Mouse (Mus musculus): ENCODE measurements around the gene Dapk1. TPM values are rescaled to one million over a fixed set of nuclear protein-coding genes. Genes with fewer than 3 reads are reported as not detected.
A peak's percentile ranks its signal among the peaks of the same experiment; 100 is the strongest.

Gene Dapk1
- polyA plus RNA-seq, 1 experiment, result 7.4 TPM

- Histone ChIP-seq H3K27me3 (replicated peaks) (no peaks in the 10 kb centered on the region), H3K36me3 (replicated peaks; ENCODE audit: low read length) (no peaks in the 10 kb centered on the region), H3K4me1 (peaks cover 41% of the 10 kb centered on the region), H3K9me3 (no peaks in the 10 kb centered on the region), H3K4me3 (replicated peaks) (no peak overlapping the region)
- TF ChIP-seq FLI1 (IDR thresholded peaks at IDR 0.05; ENCODE audit: low read length) (no peak), GATA1 (IDR thresholded peaks at IDR 0.05; ENCODE audit: borderline replicate concordance, low read length) (no peak)
Measured at GRCm38 (mm10) chr13:60633945-60634344, 32.2 kb downstream of the Dapk1 start.

GRCm38 (mm10) chr13:60635636-60636035 lies 33.9 kb downstream of the Dapk1 start:
- H3K36me3 ChIP-seq (replicated peaks; ENCODE audit: low read length), result no peaks in the 10 kb centered on the region
- TF ChIP-seq GATA1 (IDR thresholded peaks at IDR 0.05; ENCODE audit: borderline replicate concordance, low read length) (no peak), FLI1 (IDR thresholded peaks at IDR 0.05; ENCODE audit: low read length) (no peak)
- no peaks in the 10 kb centered on the region for H3K27me3 ChIP-seq (replicated peaks)
- no peak overlapping the region for H3K4me3 ChIP-seq (replicated peaks)
- peaks cover 53% of the 10 kb centered on the region for H3K4me1 ChIP-seq
- H3K9me3 ChIP-seq, result no peaks in the 10 kb centered on the region

DNA sequence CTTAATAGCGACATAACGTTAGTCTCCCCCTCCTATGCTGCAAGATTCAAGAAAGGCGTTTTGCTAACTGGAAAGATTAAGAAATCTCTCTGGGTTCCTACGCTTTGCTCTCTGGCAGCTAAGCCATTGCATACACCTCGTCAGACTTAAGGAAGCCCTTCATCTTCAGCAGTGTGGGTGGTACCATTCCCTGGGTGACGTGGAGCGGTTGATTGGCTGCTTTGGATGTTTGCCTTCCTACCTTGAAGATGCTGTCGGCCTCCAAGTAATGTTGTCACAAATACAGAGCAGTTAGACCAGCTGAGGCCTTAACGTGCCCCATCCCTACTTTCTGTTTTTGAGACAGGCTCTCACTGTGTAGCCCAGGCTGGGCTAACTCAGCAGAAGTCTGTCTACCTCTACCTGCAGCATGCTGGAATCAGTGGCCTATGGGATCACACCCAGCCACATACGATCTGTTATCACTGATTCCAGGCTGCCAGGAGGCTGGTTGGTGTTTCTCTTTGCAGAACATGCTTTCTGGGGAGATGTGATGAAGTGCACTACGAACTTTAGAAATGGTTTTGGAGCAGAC lies 37.8 kb downstream of the Dapk1 start:
- no peak for TF ChIP-seq GATA1 (IDR thresholded peaks at IDR 0.05; ENCODE audit: borderline replicate concordance, low read length)
- TF ChIP-seq FLI1 (IDR thresholded peaks at IDR 0.05; ENCODE audit: low read length), result no peak
- Histone ChIP-seq H3K9me3 (no peaks in the 10 kb centered on the region), H3K4me1 (peaks cover 60% of the 10 kb centered on the region), H3K36me3 (replicated peaks; ENCODE audit: low read length) (peaks cover 12% of the 10 kb centered on the region), H3K4me3 (replicated peaks) (no peak overlapping the region), H3K27me3 (replicated peaks) (no peaks in the 10 kb centered on the region)

- Histone ChIP-seq H3K9me3 (no peaks in the 10 kb centered on the region), H3K36me3 (replicated peaks; ENCODE audit: low read length) (peaks cover 20% of the 10 kb centered on the region)
Measured at GRCm38 (mm10) chr13:60640420-60640819, 38.7 kb downstream of the Dapk1 start.

DNA sequence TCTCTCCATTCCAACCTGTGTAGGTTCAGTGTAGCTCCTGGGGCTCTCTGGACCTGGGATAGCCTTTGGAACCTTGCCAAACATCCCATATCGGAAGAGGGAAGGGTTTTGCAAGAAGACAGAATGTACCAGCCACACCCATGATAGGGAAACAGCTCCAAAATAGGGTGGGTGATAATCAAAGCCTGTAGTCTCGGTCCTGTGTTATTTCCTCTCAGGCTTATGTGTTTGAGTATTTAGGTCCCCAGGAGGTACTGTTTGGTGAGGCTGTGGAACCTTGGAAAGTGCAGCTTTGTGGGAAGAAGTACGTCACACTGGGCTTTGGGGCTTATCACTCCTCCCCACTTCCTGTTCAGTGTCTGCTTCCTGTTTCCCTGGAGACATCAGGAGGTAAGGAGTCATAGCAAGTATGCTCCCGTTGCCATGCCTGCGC lies 42.7 kb downstream of the Dapk1 start:
- H3K9me3 ChIP-seq, result peaks cover 9% of the 10 kb centered on the region
- H3K4me3 ChIP-seq (replicated peaks), result peak overlapping the region; percentile 66
- H3K27me3 ChIP-seq (replicated peaks), result peaks cover 1% of the 10 kb centered on the region
- TF ChIP-seq GATA1 (IDR thresholded peaks at IDR 0.05; ENCODE audit: borderline replicate concordance, low read length) (peak; percentile 70; the same call in 2 of the 3 replicates), FLI1 (IDR thresholded peaks at IDR 0.05; ENCODE audit: low read length) (0 out of 2 replicates have a peak, but pooled peaks have one; percentile 33)
- H3K36me3 ChIP-seq (replicated peaks; ENCODE audit: low read length), result peaks cover 44% of the 10 kb centered on the region
- peaks cover 49% of the 10 kb centered on the region for H3K4me1 ChIP-seq

More at GRCm38 (mm10) chr13:60640420-60640819, 38.7 kb downstream of the Dapk1 start:
- Histone ChIP-seq H3K4me3 (replicated peaks) (no peak overlapping the region), H3K27me3 (replicated peaks) (no peaks in the 10 kb centered on the region), H3K4me1 (peaks cover 62% of the 10 kb centered on the region)
- TF ChIP-seq FLI1 (IDR thresholded peaks at IDR 0.05; ENCODE audit: low read length) (no peak), GATA1 (IDR thresholded peaks at IDR 0.05; ENCODE audit: borderline replicate concordance, low read length) (no peak)

- H3K9me3 ChIP-seq, result peaks cover 11% of the 10 kb centered on the region
- H3K4me1 ChIP-seq, result peaks cover 45% of the 10 kb centered on the region
- peaks cover 48% of the 10 kb centered on the region for H3K36me3 ChIP-seq (replicated peaks; ENCODE audit: low read length)
- H3K27me3 ChIP-seq (replicated peaks), result peaks cover 1% of the 10 kb centered on the region
- TF ChIP-seq FLI1 (IDR thresholded peaks at IDR 0.05; ENCODE audit: low read length) (no peak), GATA1 (IDR thresholded peaks at IDR 0.05; ENCODE audit: borderline replicate concordance, low read length) (no peak)
- H3K4me3 ChIP-seq (replicated peaks), result no peak overlapping the region
Measured at GRCm38 (mm10) chr13:60646791-60647190, 45.0 kb downstream of the Dapk1 start.

DNA sequence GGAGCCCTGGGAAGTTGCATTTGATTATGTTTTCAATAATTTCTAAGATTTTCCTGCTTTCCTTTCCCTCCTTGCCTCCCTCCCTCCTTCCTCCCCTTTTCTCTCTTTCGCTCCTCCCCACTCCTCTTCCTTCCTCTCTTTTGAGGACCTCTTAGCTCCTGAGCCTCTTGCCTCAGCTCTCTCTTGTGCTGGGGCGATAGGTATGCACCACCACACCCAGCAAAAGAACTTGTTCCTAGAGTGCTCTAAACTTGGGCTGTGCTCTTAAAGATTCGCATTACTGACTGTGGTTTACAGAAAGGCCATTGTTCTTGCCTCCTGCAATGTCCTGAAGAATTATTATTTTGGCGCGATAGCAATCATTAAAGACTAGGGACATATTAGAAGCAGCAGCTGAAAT lies 46.6 kb downstream of the Dapk1 start:
- peaks cover 26% of the 10 kb centered on the region for H3K9me3 ChIP-seq
- no peak for TF ChIP-seq FLI1 (IDR thresholded peaks at IDR 0.05; ENCODE audit: low read length)
- no peak for TF ChIP-seq GATA1 (IDR thresholded peaks at IDR 0.05; ENCODE audit: borderline replicate concordance, low read length)
- H3K4me3 ChIP-seq (replicated peaks), result no peak overlapping the region

DNA sequence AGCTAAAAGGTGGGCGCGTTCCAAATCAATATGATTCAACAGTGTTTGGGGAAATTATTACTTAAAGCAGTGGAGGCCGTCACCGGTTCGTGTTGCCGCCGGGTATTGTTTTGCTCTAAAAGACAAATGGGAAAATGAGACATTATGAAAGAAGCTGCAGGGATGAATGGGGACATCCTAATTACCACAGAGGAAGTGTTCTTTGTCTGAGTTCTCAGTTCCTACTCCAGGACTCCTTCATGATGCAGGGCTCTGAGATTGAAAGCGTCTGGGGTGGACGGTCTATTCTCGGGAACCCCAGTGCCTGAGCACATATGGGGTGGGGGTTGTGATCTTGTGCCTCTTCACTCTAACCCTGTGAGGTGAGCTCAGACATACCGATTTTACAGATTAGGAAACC lies 48.3 kb downstream of the Dapk1 start:
- TF ChIP-seq GATA1 (IDR thresholded peaks at IDR 0.05; ENCODE audit: borderline replicate concordance, low read length) (no peak), FLI1 (IDR thresholded peaks at IDR 0.05; ENCODE audit: low read length) (no peak)
- Histone ChIP-seq H3K27me3 (replicated peaks) (peaks cover 1% of the 10 kb centered on the region), H3K4me3 (replicated peaks) (no peak overlapping the region), H3K4me1 (peaks cover 40% of the 10 kb centered on the region), H3K9me3 (peaks cover 28% of the 10 kb centered on the region), H3K36me3 (replicated peaks; ENCODE audit: low read length) (peaks cover 51% of the 10 kb centered on the region)

More for the DNA sequence above, 46.6 kb downstream of the Dapk1 start:
- Histone ChIP-seq H3K4me1 (peaks cover 40% of the 10 kb centered on the region), H3K36me3 (replicated peaks; ENCODE audit: low read length) (peaks cover 61% of the 10 kb centered on the region), H3K27me3 (replicated peaks) (peaks cover 1% of the 10 kb centered on the region)

DNA sequence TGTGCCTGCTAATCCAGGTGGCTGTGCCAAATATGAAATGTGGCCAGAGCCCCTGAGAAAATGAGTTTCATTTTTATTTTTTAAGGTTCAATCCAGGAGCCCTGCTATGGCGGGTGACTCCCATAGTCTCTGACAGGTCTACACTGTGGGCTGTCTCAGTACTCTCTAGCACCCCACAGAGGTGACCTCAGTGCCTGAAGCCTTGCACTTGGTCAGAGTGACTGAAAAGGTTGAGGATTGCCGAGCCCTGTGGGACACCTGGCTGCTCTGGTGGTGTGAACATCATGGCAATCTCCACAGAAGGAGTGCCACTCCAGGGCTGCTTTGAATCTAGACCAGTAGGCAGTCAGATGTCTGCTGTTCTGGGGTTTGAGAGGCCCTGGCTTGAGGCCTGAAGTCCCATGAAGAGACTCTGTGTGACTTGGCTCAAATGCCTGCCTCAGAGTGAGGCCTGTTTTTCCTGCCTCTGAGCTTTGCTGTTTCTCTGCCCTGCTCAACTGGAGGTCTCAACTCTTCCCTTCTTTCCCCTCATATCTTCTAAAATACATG lies 52.3 kb downstream of the Dapk1 start:
- peak overlapping the region; percentile 81 for H3K4me3 ChIP-seq (replicated peaks)
- H3K9me3 ChIP-seq, result peaks cover 25% of the 10 kb centered on the region
- H3K36me3 ChIP-seq (replicated peaks; ENCODE audit: low read length), result peaks cover 38% of the 10 kb centered on the region
- no peak for TF ChIP-seq FLI1 (IDR thresholded peaks at IDR 0.05; ENCODE audit: low read length)
- no peak for TF ChIP-seq GATA1 (IDR thresholded peaks at IDR 0.05; ENCODE audit: borderline replicate concordance, low read length)
- H3K4me1 ChIP-seq, result peaks cover 45% of the 10 kb centered on the region
- H3K27me3 ChIP-seq (replicated peaks), result no peaks in the 10 kb centered on the region

- H3K4me1 ChIP-seq, result peaks cover 55% of the 10 kb centered on the region
- peaks cover 20% of the 10 kb centered on the region for H3K9me3 ChIP-seq
- no peaks in the 10 kb centered on the region for H3K27me3 ChIP-seq (replicated peaks)
- no peak overlapping the region for H3K4me3 ChIP-seq (replicated peaks)
- H3K36me3 ChIP-seq (replicated peaks; ENCODE audit: low read length), result peaks cover 39% of the 10 kb centered on the region
- TF ChIP-seq GATA1 (IDR thresholded peaks at IDR 0.05; ENCODE audit: borderline replicate concordance, low read length), result no peak
- no peak for TF ChIP-seq FLI1 (IDR thresholded peaks at IDR 0.05; ENCODE audit: low read length)
Measured at GRCm38 (mm10) chr13:60655246-60655645, 53.5 kb downstream of the Dapk1 start.
